Mouse (Mus musculus) liver, adult 2 months (tissue): ENCODE measurements around the gene Atf6b. TPM values are rescaled to one million over a fixed set of nuclear protein-coding genes. Genes with fewer than 3 reads are reported as not detected.

Experiments
- DNase-seq: peaks from one replicate; pipeline ENCODE4 v3.0.0-alpha.2; 2011; ENCODE audit warnings: low read depth, low spot score; ENCODE audit errors: extremely low read depth
- H3K27ac ChIP-seq: fragments of 200-500 bp; replicated peaks from 2 replicates; pipeline ENCODE4 v1.5.1; 2012; ENCODE audit warnings: low read depth, mild to moderate bottlenecking, control low read depth, inconsistent platforms, low read length; ENCODE audit not compliant: insufficient read depth
- H3K27me3 ChIP-seq: fragments of 200-500 bp; 2 replicates; pipeline ENCODE4 v1.6.1; 2012; ENCODE audit warnings: mild to moderate bottlenecking, moderate library complexity, low read length, inconsistent platforms; ENCODE audit not compliant: control insufficient read depth, insufficient read depth
- H3K36me3 ChIP-seq: fragments of 200-500 bp; 2 replicates; pipeline ENCODE4 v1.6.1; 2012; ENCODE audit warnings: low read length, inconsistent platforms; ENCODE audit not compliant: control insufficient read depth, insufficient read depth
- H3K4me1 ChIP-seq: fragments of 200-500 bp; 2 replicates; pipeline ENCODE4 v1.6.1; 2011; ENCODE audit warnings: low read length; ENCODE audit not compliant: control insufficient read depth, insufficient read depth
- H3K4me3 ChIP-seq: fragments of 200-500 bp; 2 replicates; pipeline ENCODE4 v1.5.1; 2011; ENCODE audit warnings: low read depth, mild to moderate bottlenecking, control low read depth, low read length, moderate library complexity; ENCODE audit not compliant: insufficient read depth
- H3K79me2 ChIP-seq: fragments of 200-500 bp; 2 replicates; pipeline ENCODE4 v1.6.1; 2012; ENCODE audit warnings: inconsistent platforms, mild to moderate bottlenecking, low read length, moderate library complexity; ENCODE audit not compliant: control insufficient read depth, insufficient read depth
- H3K9ac ChIP-seq: fragments of 200-500 bp; 2 replicates; pipeline ENCODE4 v1.6.1; 2012; ENCODE audit warnings: low read depth, mild to moderate bottlenecking, control low read depth, inconsistent platforms, low read length
- CTCF ChIP-seq: fragments of 200-500 bp; IDR thresholded peaks from 2 replicates; pipeline ENCODE4 v1.5.1; 2011; ENCODE audit warnings: low read depth, low read length, control low read depth
- POLR2A ChIP-seq: fragments of 200-500 bp; IDR thresholded peaks from 2 replicates; pipeline ENCODE4 v1.6.1; 2011; ENCODE audit warnings: low read length, control low read depth; ENCODE audit not compliant: insufficient read depth; ENCODE audit errors: extremely low read depth
- WGBS: fragments of 180-500 bp; shearing (Covaris S2); methylation state at CpG from one replicate; pipeline ENCODE4 v1.1.7; 2018; 5-methylcytosine and 5-hydroxymethylcytosine counted together
- polyA plus RNA-seq: library from polyadenylated mRNA; depleted of rRNA; stranded (reverse); fragments of >200 nt; gene quantifications from 2 replicates; pipeline ENCODE4 v1.2.3, GENCODE M21; 2012
- total RNA-seq: library from RNA; depleted of rRNA; stranded (reverse); fragments of >200 nt; gene quantifications from 2 replicates; pipeline ENCODE4 v1.2.3, GENCODE M21; 2014

Atf6b gene
- total and polyA plus RNA-seq, 2 experiments: 4.4 to 34.6 TPM

DNA sequence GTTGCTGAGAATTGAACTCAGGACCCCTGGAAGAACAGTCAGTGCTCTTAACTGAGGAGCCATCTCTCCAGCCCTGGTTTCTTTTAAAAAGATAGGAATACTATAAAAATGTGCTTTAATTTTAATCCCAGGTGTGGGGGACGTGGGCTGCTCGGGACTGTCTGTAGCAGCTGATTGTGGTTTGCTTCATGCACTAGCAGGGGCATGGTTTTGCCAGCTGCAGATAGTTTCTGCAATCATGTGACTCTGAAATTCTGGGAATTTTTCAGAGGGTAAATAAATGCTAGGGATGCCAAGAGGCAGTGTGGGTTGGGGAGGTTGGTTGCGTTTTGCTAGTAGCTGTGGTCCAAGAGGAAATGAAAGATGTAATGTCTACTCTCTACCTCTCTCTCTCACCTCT, 5.0 kb upstream of the Atf6b start:
- WGBS: 41% methylated on average over 3 of the region's 3 CpGs

DNA sequence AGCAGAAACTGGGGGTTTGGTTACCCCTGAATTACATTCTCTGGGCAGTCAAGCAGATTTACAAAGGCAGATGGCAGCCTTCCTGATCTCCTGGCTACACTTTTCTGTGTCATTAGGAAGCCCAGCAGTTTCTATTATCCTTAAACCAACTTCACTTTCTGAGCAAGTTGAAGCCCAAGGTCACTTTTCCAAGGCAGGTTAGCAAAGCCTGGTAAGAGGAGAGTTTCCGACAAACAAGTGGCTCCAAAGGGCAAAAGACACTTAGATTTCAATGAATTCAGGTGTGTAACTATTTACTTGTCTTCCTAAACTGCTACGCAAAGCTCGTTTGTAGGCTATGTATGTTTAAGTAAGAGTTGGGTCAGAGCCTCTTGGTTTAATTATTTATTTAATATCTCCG, 3.6 kb upstream of the Atf6b start:
- Histone ChIP-seq H3K79me2 (no peaks in the 10 kb centered on the region; the same call in 1 of the 2 replicates), H3K9ac (no peak overlapping the region), H3K4me3 (no peak overlapping the region), H3K4me1 (peaks cover 12% of the 10 kb centered on the region), H3K27ac (no peak overlapping the region), H3K27me3 (no peaks in the 10 kb centered on the region), H3K36me3 (no peaks in the 10 kb centered on the region)
- DNase-seq: no peak
- 29% methylated on average over 4 of the region's 4 CpGs for WGBS
- no peak for TF ChIP-seq CTCF
- no peak for TF ChIP-seq POLR2A

More for the DNA sequence above, 5.0 kb upstream of the Atf6b start:
- Histone ChIP-seq H3K27ac (no peak overlapping the region), H3K4me3 (no peak overlapping the region), H3K4me1 (peaks cover 6% of the 10 kb centered on the region), H3K36me3 (no peaks in the 10 kb centered on the region), H3K9ac (no peak overlapping the region), H3K79me2 (no peaks in the 10 kb centered on the region; the same call in 1 of the 2 replicates), H3K27me3 (no peaks in the 10 kb centered on the region)
- TF ChIP-seq CTCF (no peak), POLR2A (no peak)
- no peak for DNase-seq

DNA sequence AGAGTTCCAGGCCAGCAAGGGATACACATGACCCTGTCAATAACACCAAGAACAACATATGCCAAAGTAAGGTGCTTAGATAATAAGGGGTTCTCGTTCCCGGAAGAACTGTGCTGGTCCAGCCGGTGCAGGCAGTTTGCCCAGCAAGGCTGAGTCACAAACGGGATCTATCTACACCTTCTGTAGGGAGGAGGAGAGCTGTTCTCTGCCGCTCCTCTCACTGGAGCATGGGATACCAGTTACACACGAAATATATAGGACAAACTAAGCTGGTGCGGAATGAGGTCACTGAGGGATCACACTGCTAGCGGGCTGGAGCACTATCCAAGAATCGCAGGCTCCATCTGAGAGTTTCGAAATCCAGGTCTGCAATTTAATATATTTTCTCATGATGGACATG, 3.0 kb upstream of the Atf6b start:
- no peak for DNase-seq
- Histone ChIP-seq H3K4me1 (peaks cover 12% of the 10 kb centered on the region), H3K79me2 (no peaks in the 10 kb centered on the region; the same call in 1 of the 2 replicates), H3K4me3 (no peak overlapping the region), H3K36me3 (no peaks in the 10 kb centered on the region), H3K27ac (no peak overlapping the region), H3K27me3 (no peaks in the 10 kb centered on the region), H3K9ac (no peak overlapping the region)
- TF ChIP-seq CTCF: no peak
- no peak for TF ChIP-seq POLR2A
- 60% methylated on average over 10 of the region's 10 CpGs for WGBS

DNA sequence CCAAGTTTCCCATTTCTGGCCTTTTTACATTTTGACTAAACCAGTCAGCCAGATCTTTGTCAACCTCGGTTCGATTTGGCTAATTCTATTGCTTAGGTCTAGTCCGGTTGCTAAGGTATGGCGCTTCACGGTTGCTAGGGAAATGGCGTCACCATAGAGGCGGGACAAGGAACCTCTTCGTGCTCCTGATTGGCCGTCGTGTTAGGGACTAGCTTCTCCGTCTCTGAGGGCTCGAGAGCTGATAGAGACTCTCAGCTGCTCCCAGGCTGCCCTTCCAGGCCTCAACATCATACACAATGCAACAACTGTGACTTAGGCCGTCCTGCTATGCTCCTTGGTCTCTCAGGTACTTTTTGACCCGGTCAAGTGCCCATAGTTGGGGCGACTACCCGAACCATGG, 2.3 kb upstream of the Atf6b start, which contains the start of gene Fkbpl:
TSS of gene Fkbpl (plus strand) at position 157 of the 400 bp plus-strand sequence.
- peak within 1 kb of the TSS; percentile 77 for H3K9ac ChIP-seq
- peak; percentile 47; the same call in 1 of the 2 replicates for TF ChIP-seq POLR2A
- no peak for TF ChIP-seq CTCF
- peak within 1 kb of the TSS; percentile 58 for H3K4me3 ChIP-seq
- H3K79me2 ChIP-seq: no peaks in the 10 kb centered on the region; the same call in 1 of the 2 replicates
- H3K27ac ChIP-seq: peak within 1 kb of the TSS; percentile 57
- under 1% methylated on average over 16 of the region's 16 CpGs for WGBS
- H3K4me1 ChIP-seq: peaks cover 12% of the 10 kb centered on the region
- H3K36me3 ChIP-seq: no peaks in the 10 kb centered on the region
- DNase-seq: peak; percentile 92
- no peaks in the 10 kb centered on the region for H3K27me3 ChIP-seq

DNA sequence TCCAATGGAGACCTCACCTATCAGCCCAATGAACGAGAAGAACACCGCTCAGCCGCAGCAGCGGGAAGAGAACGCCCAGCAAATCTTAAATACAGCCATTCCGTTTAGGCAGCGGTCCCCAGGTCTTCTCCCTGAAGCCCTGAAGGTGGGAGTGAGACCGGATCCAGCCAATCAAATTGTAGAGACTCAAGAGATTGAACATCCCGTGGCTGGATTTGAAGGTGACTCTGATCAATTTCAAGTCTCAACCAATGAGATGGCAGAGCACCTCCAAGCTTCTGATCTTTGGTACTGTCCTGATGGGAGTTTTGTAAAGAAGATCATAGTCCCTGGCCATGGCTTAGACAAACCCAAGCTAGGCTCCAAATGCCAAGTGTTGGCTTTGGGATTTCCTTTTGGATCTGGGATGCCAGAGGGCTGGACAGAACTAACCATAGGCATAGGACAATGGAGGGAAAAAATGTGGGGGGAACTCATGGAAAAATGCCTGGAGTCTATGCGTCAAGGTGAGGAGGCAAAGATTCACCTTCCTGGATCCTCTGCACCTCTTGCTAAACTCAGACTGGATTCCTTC, 1.6 kb upstream of the Atf6b start:
- WGBS: 45% methylated on average over 10 of the region's 10 CpGs
- Histone ChIP-seq H3K9ac (peak overlapping the region; percentile 35; the same call in 1 of the 2 replicates), H3K4me3 (peak overlapping the region; percentile 58), H3K4me1 (peaks cover 12% of the 10 kb centered on the region), H3K27ac (0 out of 2 replicates have a peak overlapping the region, but pooled peaks have one; percentile 18), H3K36me3 (no peaks in the 10 kb centered on the region), H3K27me3 (no peaks in the 10 kb centered on the region), H3K79me2 (no peaks in the 10 kb centered on the region; the same call in 1 of the 2 replicates)
- TF ChIP-seq POLR2A (no peak), CTCF (no peak)
- DNase-seq: no peak
